Comparison of ENCODE assay signal across 27 mouse cellular contexts in the genomic region with DNA sequence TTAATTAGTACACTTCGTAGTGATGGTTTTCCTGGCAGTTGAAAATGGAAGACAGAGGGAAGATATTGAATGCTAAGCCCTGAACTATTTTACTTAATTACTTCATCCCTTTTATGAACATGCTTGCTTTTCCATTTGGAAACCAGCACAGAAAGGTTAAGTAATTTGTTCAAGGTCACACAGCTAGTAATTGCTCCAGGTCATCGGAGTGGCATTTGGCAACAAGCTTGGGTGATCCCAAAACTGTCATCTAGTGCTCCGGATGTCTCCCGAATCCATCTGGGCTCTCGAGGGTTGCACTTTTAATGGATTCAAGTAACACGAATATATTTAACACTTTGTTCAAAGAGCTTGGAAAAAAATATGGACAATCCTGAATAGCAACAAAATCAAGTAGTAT. TPM values are rescaled to one million over a fixed set of nuclear protein-coding genes. Genes with fewer than 3 reads are reported as not detected.
"Had no signal": no experiment of that assay in that cellular context is flagged by ENCODE, and none has a peak within 500 bp of the region (broad histone marks: within the 10 kb centered on the region; RNA-seq: fewer than 3 reads in every experiment).

No protein-coding gene starts in this region.

- H3K4me2 ChIP-seq: kidney, embryonic 15.5 days; limb, embryonic 13.5 days; lung, embryonic 14.5 days; midbrain, embryonic 13.5 days; neural tube, embryonic 13.5 days; stomach, embryonic 15.5 days had no signal

- H3K27me3 ChIP-seq: kidney, embryonic 15.5 days; limb, embryonic 13.5 days; midbrain, embryonic 13.5 days; neural tube, embryonic 13.5 days; stomach, embryonic 15.5 days had no signal

- H3K27ac ChIP-seq: kidney, embryonic 15.5 days; limb, embryonic 10.5 days; limb, embryonic 13.5 days; liver, embryonic 14.5 days; midbrain, embryonic 10.5 days; midbrain, embryonic 13.5 days; neural tube, embryonic 13.5 days; stomach, embryonic 15.5 days had no signal

- H3K4me3 ChIP-seq: kidney, embryonic 15.5 days; limb, embryonic 10.5 days; limb, embryonic 13.5 days; megakaryocyte, embryonic 14.5 days; midbrain, embryonic 10.5 days; midbrain, embryonic 13.5 days; myocyte; neural tube, embryonic 13.5 days; stomach, embryonic 15.5 days had no signal

- H3K9ac ChIP-seq: kidney, embryonic 15.5 days; limb, embryonic 13.5 days; liver, embryonic 14.5 days; lung, embryonic 14.5 days; midbrain, embryonic 13.5 days; neural tube, embryonic 13.5 days; stomach, embryonic 15.5 days had no signal

- H3K4me1 ChIP-seq: kidney, embryonic 15.5 days; limb, embryonic 13.5 days; midbrain, embryonic 13.5 days; neural tube, embryonic 13.5 days; stomach, embryonic 15.5 days had no signal

- ATAC-seq: lung, postnatal 0 days; midbrain, embryonic 13.5 days; midbrain, embryonic 16.5 days had no signal

- DNase-seq: kidney, adult 11 months; kidney, adult 8-10 months; kidney, postnatal 10 days; kidney, postnatal 36 days; retina, postnatal 1 day; right cerebral cortex, postnatal 25 days; spleen, adult 18-20 months; thymus, postnatal 25 days had no signal

- H3K36me3 ChIP-seq: kidney, embryonic 15.5 days; limb, embryonic 10.5 days; limb, embryonic 13.5 days; midbrain, embryonic 10.5 days; midbrain, embryonic 13.5 days; neural tube, embryonic 13.5 days; stomach, embryonic 15.5 days had no signal

- H3K9me3 ChIP-seq: kidney, embryonic 15.5 days; limb, embryonic 10.5 days; limb, embryonic 13.5 days; megakaryocyte, embryonic 14.5 days; midbrain, embryonic 10.5 days; midbrain, embryonic 13.5 days; neural tube, embryonic 13.5 days; stomach, embryonic 15.5 days had no signal

RNA-seq across cellular contexts. Expression of a gene that starts 0.7 kb away (rescaled TPM):
- total RNA-seq: monocyte, adult 5-6 weeks; neutrophil, adult 5-6 weeks had no signal
- polyA plus RNA-seq: limb, embryonic 10.5 days; lung, embryonic 14.5 days; midbrain, embryonic 10.5 days; midbrain, embryonic 13.5 days; midbrain, embryonic 16.5 days; myocyte; neural tube, embryonic 13.5 days had no signal

RNA-seq across cellular contexts. Expression of a gene that starts 44.5 kb away (rescaled TPM):
- total RNA-seq: layer of hippocampus, adult 8-10 months; layer of hippocampus, postnatal 10 days; left cerebral cortex, adult 8-10 months; left cerebral cortex, postnatal 25 days; neutrophil, adult 5-6 weeks had no signal
- polyA plus RNA-seq: limb, embryonic 13.5 days; lung, embryonic 14.5 days; midbrain, embryonic 10.5 days; midbrain, embryonic 13.5 days; midbrain, embryonic 16.5 days; myocyte; neural tube, embryonic 13.5 days had no signal
